Mouse (Mus musculus) myocyte (in vitro differentiated cells): ENCODE results near the gene Larp4b.

Experiments
- CEBPB ChIP-seq: IDR thresholded peaks from 2 replicates; pipeline ENCODE4 v1.6.1; 2011; ENCODE audit warnings: mild to moderate bottlenecking, moderate library complexity; ENCODE audit not compliant: poor library complexity, insufficient read depth, severe bottlenecking
- E2F4 ChIP-seq: IDR thresholded peaks from one replicate; pipeline ENCODE4 v1.6.1; 2011; ENCODE audit warnings: mild to moderate bottlenecking, control low read depth, moderate library complexity; ENCODE audit not compliant: insufficient read depth
- MAX ChIP-seq: IDR thresholded peaks from one replicate; pipeline ENCODE4 v1.6.1; 2011; ENCODE audit warnings: low read depth, mild to moderate bottlenecking, control low read depth
- MYOD1 ChIP-seq, 3 experiments: IDR thresholded peaks; one replicate each; pipeline ENCODE4 v1.6.1; 2011; ENCODE audit warnings: control low read depth in 2 of 3, low read depth in 2 of 3, mild to moderate bottlenecking in 2 of 3, moderate library complexity in 1 of 3; ENCODE audit not compliant: insufficient read length in 2 of 3, control insufficient read depth in 1 of 3
- MYOG ChIP-seq, 3 experiments: IDR thresholded peaks; one replicate each; pipeline ENCODE4 v1.6.1; 2011; ENCODE audit warnings: control low read depth in 2 of 3, low read depth in 2 of 3, mild to moderate bottlenecking in 2 of 3; ENCODE audit not compliant: insufficient read length in 2 of 3, control insufficient read depth in 1 of 3, insufficient read depth in 1 of 3
- POLR2A ChIP-seq: IDR thresholded peaks from one replicate; pipeline ENCODE4 v1.6.1; 2011; ENCODE audit warnings: low read depth, mild to moderate bottlenecking, control low read depth, moderate library complexity; ENCODE audit not compliant: insufficient read length
- SRF ChIP-seq: IDR thresholded peaks from one replicate; pipeline ENCODE4 v1.6.1; 2011; ENCODE audit warnings: low read depth; ENCODE audit not compliant: control insufficient read depth, insufficient read length
- TCF12 ChIP-seq: IDR thresholded peaks from one replicate; pipeline ENCODE4 v1.6.1; 2011; ENCODE audit warnings: mild to moderate bottlenecking, control low read depth; ENCODE audit not compliant: poor library complexity, insufficient read depth, severe bottlenecking
- TCF3 ChIP-seq: IDR thresholded peaks from one replicate; pipeline ENCODE4 v1.6.1; 2011; ENCODE audit warnings: low read depth, control low read depth; ENCODE audit not compliant: insufficient read length
- USF1 ChIP-seq: IDR thresholded peaks from one replicate; pipeline ENCODE4 v1.6.1; 2011; ENCODE audit warnings: low read depth, mild to moderate bottlenecking, control low read depth, moderate library complexity

- TF ChIP-seq CEBPB (no peak), POLR2A (no peak), E2F4 (no peak), TCF12 (peak; percentile 9), USF1 (no peak), MYOD1 (IDR thresholded peaks at IDR 0.05; ENCODE audit: control insufficient read depth in 1 of 3, insufficient read length in 2 of 3, low read depth in 2 of 3) (peak in 2 of 3 experiments; percentile 33 to 66), MAX (no peak), MYOG (IDR thresholded peaks at IDR 0.05; ENCODE audit: control insufficient read depth in 1 of 3, insufficient read depth in 1 of 3, insufficient read length in 2 of 3, low read depth in 2 of 3) (peak in 2 of 3 experiments; percentile 33 to 63), TCF3 (no peak), SRF (no peak)
Measured at GRCm38 (mm10) chr13:9120835-9121542, 27.3 kb downstream of the Larp4b start.
